Mouse (Mus musculus): Measurements from ENCODE around the gene Eftud2. TPM values are rescaled to one million over a fixed set of nuclear protein-coding genes. Genes with fewer than 3 reads are reported as not detected.

Eftud2 gene
- total RNA-seq, 2 experiments from 2014 or later, result 48.5 to 59.2 TPM

DNA sequence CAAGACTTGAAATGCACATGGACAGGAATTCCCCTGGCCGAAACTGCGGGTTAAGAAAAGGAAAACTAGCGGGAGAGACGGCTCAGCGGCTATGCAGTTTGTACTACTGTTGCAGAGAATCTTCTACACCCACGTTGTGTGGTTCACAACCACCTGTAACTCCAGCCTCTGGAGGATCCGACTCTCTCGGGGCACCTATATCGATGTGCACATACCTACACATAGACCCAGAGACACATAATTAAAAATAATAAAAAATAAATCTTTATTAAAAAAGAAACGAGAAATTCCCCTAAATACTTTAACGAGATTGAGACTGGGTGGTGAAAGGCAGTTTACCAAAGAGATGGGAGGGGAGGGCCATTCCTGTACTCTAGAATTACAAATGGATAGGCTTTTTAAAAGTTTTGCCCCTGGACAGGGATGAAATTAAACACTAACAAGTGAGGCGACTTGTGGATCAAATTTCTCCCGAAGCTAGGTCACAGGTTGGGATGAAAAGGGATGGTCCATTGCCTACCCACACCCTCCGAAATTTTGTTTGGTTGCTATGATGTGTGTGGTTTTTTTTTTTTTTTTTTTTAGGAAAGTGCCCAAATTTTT, 60.9 kb downstream of the Eftud2 start:
- intact Hi-C loops (cut with DNase I), result no loop called here

DNA sequence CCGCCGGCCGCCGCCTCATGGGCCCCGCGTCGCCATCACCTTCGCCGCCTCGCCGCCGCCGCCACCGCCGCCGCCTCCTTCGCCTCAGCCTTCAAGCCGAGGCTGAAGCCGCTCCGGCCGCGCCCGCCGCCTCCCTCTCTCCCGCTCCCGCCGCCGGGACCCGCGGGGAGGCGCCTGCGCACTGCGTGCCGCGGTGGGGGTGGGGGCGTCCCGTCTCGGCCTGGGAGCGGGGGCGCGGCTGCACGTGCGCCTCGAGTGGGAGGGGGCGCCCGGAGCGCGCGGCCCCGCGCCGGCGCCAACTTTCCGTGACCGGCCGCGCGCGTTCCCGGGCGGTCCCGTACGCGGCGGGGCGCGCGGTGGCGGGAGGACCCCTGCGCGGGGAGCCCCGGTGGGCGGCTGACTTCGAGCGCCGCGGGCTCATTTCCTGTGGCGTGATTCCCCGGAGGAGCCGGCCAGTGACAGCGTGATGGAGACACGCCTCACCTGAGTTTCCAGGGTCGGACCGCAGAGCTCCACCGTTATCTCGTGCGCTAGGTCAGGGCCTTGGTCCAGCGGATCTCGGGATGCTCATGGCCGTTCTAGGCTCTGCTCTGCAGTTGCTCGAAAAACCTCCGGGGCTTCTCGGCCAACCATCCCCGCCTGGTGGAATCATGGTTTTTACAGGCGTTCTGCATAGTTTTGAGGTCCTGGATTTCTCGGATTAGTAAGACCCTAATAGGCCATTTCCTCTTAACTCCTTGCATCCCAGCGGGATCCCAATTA, 61.6 kb downstream of the Eftud2 start, which contains the start of gene Gjc1:
TSS of gene Gjc1 (minus strand) at position 680 of the 762 bp plus-strand sequence.
- peak; percentile 83 to 84 for DNase-seq
- intact Hi-C loops (cut with DNase I), result no loop called here

More for the DNA sequence above, 60.9 kb downstream of the Eftud2 start:
- no peak for DNase-seq

DNA sequence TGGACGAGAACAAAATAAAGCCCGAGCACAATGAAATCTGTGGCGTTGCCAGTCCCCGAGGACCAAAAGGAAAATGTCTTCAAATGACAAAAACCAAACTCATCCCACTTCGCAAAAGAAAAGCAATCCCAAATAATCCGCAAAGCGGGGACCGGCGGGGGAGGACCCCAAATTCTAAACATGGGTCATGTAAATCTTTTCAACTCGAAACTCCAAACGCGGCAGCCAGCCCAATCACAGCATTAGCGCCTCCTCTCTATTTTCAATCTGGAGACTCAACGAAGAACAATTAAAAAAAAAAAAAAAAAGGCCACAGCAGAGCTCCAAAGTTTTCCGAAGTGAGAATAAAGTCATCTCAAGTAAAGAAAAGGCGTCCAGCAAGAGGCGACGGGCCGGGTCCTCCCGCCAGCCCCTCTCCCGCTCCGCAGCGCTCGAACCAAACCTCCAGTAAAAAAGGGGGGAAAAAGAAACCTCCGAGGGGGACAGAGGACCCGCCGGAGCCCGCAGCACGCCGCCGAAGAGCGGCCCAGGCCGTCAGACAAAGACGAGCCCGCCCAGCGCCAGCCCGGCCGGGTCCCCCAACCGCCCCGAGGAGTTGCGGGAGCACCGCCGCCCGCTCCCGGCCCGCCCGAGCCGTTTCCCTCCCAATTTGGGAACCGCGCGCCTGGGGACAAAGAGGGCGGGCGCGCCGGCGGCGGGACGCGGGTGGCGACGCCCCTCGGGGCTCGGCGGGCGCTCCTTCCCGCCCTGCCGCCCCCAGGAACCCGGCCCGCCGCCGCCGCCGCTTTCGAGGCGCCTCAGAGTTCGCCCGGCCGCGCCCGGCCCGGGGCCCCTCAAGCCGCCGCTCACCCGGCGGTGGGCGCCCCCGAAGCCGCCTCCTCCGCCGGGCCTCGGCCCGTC, 62.4 kb downstream of the Eftud2 start:
- intact Hi-C loops (cut with DNase I), result loop anchor here (1.0 kb wide), 1 partner anchor 38 kb away; no protein-coding TSS in a partner anchor
- peak; percentile 61 to 65 for DNase-seq

DNA sequence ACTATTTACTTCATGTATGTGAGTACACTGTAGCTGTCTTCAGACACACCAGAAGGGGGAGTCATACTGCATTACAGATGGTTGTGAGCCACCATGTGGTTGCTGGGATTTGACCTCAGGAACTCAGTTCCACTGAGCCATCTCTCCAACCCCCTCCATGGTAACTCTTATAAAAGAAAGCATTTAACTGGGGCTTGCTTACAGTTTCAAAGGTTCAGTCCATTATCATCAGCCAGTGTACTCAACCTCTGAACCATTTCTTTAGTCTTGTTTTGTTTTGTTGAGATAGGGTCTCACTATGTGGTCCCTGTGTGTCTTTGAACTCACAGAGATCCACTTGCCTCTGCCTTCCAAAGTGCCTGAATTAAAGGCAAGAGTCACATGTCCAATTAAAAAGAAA, 65.9 kb downstream of the Eftud2 start:
- intact Hi-C loops (cut with DNase I), result no loop called here

DNA sequence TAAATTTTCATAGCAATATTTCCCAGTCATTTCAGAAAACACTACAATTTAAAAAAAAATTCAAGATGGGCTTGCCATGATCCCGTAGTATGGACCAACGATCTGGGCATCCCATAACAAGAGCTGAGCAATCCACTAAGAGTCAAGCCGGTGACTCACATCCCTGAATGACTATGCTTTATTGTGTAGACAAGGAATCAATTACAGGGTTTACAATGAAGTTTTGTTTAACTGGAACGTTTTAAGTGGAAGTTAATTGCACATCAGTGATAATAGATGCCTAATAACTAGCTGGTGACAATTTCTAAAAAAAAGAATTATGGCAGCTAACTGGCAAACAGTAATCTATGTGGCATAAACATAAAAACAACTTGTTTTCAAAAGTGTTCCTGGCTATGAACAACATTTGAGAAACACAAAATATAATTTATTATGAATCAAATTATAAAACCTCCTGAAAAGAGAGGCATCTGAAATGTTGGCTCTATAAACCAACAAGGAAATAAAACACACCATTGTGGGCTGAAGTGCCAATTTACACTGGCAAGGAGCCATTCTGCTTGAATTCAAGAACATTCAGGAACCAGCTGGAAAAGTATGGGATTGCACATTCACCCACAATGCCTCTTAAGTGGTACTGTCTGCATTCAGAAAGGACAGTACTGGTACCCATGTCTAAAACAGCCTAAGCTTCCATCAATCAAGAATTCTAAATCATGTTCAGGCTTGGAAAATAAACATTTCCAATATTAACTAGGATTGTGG, 69.9 kb downstream of the Eftud2 start:
- intact Hi-C loops (cut with DNase I), result no loop called here
- DNase-seq, result no peak

More for the DNA sequence above, 65.9 kb downstream of the Eftud2 start:
- no peak for DNase-seq

DNA sequence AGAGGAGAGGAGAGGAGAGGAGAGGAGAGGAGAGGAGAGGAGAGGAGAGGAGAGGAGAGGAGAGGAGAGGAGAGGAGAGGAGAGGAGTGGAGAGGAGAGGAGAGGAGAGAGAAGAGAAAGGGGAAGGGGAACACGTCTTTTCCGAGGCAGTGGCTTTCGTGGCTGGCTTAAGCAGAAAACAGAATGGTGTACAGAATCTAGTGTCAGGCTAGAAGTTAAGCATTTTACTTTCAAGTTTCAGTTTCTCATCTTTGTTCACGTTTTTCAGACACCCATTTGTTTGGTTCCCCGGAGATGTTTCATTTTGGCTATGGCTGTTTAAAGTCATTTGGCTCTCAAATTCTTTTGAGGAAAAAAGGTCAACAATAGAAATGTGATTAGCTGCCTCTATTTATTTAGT, 72.5 kb downstream of the Eftud2 start:
- DNase-seq, result no peak
- intact Hi-C loops (cut with DNase I), result no loop called here

DNA sequence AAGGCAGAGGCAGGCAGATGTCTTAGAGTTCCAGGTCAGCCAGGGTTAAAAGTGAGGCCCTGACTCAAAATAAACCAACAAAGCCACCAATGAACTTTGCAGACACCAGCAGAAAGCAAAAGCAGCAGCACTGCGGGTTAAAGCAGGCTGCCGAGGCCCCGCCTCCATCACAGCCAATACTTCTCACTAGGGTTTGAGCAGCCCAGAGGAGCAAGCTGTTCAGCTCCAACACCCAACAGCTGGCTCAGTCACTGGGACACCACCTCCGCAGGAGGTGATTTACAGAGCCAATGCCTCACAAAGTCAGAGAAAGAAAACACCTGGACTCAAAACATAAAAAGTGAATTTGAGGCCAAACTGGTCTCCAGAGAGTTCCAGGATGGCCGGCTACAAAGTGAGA, 77.3 kb downstream of the Eftud2 start:
- intact Hi-C loops (cut with DNase I), result no loop called here
- DNase-seq, result no peak

DNA sequence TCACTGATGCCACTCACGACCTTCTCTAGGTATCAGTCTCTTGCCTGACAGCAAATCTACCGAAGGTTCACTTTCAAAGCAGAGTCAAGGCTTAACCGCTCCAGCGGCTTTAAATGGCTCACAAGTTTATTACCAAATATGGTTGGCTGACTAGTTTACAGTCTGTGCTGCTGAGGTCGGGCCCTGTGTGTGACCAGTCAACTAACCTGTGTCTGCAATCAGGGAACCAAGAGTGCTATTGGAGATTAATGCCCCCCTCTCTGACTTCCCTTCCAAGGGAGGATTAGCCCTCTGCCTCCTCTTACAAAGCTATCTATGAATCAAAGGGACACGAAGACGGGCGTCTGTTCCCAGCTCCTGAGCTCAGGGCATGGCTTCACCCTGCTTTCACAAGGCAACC, 86.6 kb downstream of the Eftud2 start:
- peak in 1 of 2 experiments; percentile 26 for DNase-seq
- intact Hi-C loops (cut with DNase I), result no loop called here

DNA sequence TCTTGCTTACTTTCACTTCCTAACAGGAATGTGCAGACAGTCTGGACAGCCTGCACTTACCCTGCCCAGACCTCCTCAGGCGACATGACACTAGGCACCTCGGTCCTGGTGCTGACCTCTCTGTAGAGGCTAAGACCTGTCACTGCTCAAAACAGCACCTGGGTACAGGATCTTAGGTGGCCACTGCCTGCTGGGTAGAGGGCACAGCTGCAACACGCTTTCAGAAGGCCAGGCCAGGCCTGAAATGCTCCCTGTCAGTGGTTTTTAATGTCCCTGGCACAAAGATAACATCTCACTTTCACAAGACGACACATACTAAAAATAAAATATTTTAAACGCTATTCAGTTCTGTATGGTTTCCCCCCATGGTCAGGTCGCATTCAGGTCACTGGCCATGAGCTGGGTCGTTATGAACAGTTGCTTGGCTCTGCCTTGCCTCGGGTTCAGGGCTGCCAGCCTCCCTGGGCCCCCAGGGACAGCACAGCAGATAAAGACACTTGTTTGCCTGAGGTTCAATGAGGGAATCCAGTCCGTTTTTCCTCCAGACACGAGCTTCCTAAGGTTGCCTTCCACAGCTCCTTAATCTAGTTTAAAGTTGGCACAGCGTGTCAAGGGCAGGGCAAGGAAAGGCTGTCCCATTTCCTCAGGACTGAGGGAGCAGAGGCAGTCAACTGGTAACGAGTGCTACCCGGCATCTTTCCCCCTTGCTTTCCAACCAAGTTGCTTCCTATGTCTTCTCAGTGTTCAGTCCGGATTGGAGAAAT, 88.9 kb downstream of the Eftud2 start:
- DNase-seq, result peak in 1 of 2 experiments; percentile 37
- intact Hi-C loops (cut with DNase I), result no loop called here

Other genes with a start within 250 kb of the Eftud2 start
- gene Meioc, start 217.3 kb downstream of the Eftud2 start, total RNA-seq (2021), result under 1 TPM in 1 of 2 experiments, not detected in 1; 0.05 TPM
- 10 to 100 TPM; 19.7 to 22.7 TPM for gene Ccdc43, start 183.2 kb downstream of the Eftud2 start, total RNA-seq (2021)
- 1 to 10 TPM; 5.8 TPM for gene Adam11, start 119.5 kb downstream of the Eftud2 start, total RNA-seq (2021)
- 10 to 100 TPM; 57.7 to 74.8 TPM for gene Gjc1, start 61.3 kb downstream of the Eftud2 start, total RNA-seq (2021)
- 10 to 100 TPM; 19.0 to 23.1 TPM for gene Higd1b, start 45.1 kb downstream of the Eftud2 start, total RNA-seq (2021)
- gene Ccdc103, start 219 bp upstream of the Eftud2 start, total RNA-seq (2021), result under 1 TPM; 0.14 to 0.15 TPM
- gene Fam187a, start 4.2 kb upstream of the Eftud2 start, total RNA-seq (2021), result not detected
- under 1 TPM; 0.17 to 0.25 TPM for gene Gfap, start 19.9 kb upstream of the Eftud2 start, total RNA-seq (2021)
- 1 to 10 TPM; 5.7 to 6.9 TPM for gene Kif18b, start 44.1 kb upstream of the Eftud2 start, total RNA-seq (2021)
- gene C1ql1, start 65.7 kb upstream of the Eftud2 start, total RNA-seq (2021), result under 1 TPM; 0.22 to 0.34 TPM
- gene Nmt1, start 147.2 kb upstream of the Eftud2 start, total RNA-seq (2021), result 10 to 100 TPM; 61.4 to 63.2 TPM
- 10 to 100 TPM; 62.5 to 70.5 TPM for gene Dcakd, start 147.3 kb upstream of the Eftud2 start, total RNA-seq (2021)
- 10 to 100 TPM; 26.7 to 27.7 TPM for gene Plcd3, start 220.7 kb upstream of the Eftud2 start, total RNA-seq (2021)
- 10 to 100 TPM; 35.5 to 37.4 TPM for gene Acbd4, start 220.7 kb upstream of the Eftud2 start, total RNA-seq (2021)
- gene Hexim1, start 235.2 kb upstream of the Eftud2 start, total RNA-seq (2021), result 10 to 100 TPM; 20.4 to 22.6 TPM

Measured in heart, postnatal 10 days (tissue).